Mouse (Mus musculus) T-cell, adult 2 months (primary cell): ENCODE measurements around the gene Hs6st2.

Experiments
- DNase-seq: peaks from one replicate; pipeline ENCODE4 v3.0.0; 2022; ENCODE audit warnings: low spot score

Gene Hs6st2

DNA sequence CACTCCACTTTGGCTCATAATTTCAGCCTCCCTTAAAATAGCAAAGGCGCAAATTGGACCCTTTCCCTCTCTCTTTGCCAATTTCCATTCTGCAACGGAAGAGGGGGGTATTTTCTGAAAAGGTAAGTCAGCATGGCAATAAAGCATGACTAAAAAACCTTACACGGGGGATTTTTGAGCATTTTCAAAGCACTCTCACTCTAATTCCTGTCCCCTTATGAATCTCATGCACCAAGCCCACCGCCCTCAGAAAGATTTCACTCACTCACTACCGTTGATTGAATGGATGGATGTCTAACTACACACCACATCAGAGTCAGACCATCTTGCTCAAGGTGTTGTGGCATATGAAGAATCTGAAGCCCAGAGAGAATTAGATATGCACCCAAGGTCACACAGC is at the start of gene Hs6st2:
TSS of gene Hs6st2 (minus strand) at position 101 of the 400 bp plus-strand sequence.
- no peak for DNase-seq

GRCm38 (mm10) chrX:51714086-51714745 is 32.6 kb upstream of the Hs6st2 start:
- no peak for DNase-seq

GRCm38 (mm10) chrX:51712996-51713395 is 31.3 kb upstream of the Hs6st2 start:
- no peak for DNase-seq

GRCm38 (mm10) chrX:51702823-51703222 is 21.2 kb upstream of the Hs6st2 start:
- no peak for DNase-seq

DNA sequence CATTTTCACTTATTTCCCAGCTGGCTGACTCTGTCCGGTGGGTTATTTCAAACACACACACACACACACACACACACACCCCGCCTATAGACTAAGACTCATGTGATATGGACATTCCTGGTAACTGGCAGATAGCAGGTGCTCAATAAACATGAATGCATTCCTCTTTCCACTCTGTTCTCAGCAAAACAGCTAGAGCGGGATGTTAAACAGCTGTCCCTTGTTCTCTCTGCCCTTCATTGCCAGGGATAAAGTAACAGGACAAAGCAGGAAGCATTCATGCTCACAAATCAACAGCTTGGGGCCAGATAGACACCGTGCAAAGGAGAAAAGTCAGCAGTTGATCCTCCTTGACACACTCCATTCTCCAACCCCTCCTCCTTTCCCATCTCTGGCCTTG is 17.4 kb upstream of the Hs6st2 start:
- DNase-seq, result no peak

DNA sequence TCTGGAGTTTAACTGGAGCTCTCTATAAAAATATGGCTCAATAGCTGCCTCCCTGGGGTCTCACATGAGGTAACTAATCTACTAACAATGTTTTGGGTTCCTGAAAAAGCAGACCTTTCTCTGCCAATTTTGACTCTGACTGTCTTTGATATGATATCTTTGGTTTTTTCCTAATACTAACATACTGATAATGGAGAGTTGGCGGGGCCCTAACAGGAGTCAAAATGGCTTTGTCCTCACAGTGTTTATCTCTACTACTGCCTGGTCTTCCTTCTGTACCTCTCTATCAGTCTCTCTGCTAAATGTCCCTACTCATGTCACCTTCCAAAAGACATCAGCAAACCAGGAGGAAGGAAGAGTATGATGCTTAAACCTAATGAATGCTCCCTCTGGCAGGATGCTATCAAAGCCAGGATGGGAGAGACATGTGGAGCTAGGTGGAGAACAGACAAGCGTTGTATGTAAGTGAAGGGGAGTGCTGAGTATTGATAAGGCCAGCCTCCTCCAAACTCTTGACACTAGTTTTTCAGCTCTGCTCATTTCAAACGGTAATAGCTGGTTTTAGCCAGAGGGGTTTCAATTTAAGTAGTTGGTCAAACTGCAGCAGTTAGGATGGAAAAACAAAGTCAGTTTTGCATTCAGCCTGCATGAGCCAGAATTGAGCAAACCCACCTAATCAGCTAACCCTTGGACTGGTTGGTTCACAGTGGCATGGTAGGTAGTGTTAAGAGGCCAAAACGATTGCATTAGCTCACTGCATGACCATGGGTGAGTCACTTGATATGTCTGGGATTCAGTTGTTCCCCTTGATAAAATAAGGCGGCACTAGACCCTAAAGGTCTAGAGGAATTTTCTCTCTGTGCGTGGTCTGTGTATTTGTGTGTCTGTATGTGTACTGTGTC is 4.6 kb upstream of the Hs6st2 start:
- no peak for DNase-seq

- no peak for DNase-seq
Observed at GRCm38 (mm10) chrX:51684336-51685056, 2.8 kb upstream of the Hs6st2 start.

DNA sequence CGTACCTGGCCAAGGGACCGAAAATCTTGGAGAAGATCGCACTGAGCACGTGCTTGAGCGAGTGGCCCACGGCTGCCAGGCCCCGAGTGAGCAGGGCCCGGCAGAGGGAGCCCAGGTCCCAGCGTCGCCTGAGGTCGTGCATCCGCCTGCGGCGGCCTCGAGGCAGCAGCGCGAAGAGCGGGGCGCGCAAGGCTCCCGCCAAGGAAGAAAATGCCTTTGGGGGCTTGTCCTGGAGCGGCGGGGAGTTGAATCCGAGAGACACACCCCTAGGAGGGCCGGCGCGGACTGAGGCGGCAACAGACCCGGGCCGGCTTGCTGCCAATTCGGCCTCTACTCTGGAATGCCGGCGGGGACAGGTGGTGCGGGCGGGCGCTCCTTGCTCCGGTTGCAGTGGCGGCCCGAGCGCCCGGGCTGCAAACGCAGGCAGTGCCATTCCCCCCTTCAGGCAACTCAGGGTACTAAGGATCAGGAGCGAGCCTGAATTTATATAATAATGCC is 437 bp downstream of the Hs6st2 start:
- DNase-seq, result no peak

GRCm38 (mm10) chrX:51680428-51681169 is 1.1 kb downstream of the Hs6st2 start:
- no peak for DNase-seq

- DNase-seq, result no peak
Observed at GRCm38 (mm10) chrX:51679601-51680427, 1.8 kb downstream of the Hs6st2 start.

DNA sequence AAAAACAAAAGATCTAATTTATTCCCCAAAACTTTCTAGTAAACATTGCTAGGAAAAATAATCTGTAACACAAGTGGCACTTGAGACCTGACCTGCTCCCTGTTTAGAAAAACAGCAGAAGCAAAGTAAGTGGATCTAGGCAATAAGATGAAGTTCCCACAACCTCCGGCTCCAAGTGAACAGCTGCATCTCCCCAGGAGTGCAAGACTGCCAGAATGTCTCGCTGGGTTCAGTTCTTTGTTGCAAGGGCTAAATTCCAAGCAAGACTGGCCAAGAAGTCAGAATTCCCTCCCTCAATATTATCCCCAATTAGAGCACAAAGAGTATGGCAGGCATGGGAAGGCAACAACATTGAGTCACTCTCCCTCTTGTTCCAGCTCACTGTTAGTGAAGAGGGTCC is 23.4 kb downstream of the Hs6st2 start:
- no peak for DNase-seq

DNA sequence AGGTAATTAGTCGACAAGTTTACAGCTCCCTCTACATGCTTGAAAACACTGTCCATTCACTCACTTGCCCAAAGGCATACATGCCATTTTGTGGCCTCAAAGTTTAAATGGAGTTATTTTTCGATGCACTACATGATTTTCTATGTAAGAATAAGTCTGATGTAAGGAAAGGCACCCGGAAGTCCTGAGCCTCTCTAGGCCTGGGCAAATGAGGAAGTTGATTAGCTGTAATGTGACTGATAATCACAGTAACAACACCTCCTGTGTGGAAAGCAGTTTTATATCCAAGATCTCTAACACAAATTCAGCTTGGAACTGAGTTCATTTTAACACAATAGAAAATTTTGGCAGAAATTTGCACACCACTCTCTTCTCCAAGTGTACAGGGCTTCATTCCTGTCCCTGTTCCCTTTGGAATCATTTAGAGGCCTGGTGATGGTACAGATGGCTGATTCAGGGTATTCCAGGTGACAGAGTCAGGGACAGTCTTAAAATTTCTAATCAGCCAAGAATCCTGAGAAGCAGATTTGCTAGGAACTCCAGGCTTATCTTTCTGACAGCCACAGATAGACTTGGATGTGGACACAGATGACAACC is 38.9 kb downstream of the Hs6st2 start:
- no peak for DNase-seq

GRCm38 (mm10) chrX:51635756-51636155 is 45.9 kb downstream of the Hs6st2 start:
- DNase-seq, result no peak

- DNase-seq, result no peak
Observed at GRCm38 (mm10) chrX:51631376-51631775, 50.3 kb downstream of the Hs6st2 start.

DNA sequence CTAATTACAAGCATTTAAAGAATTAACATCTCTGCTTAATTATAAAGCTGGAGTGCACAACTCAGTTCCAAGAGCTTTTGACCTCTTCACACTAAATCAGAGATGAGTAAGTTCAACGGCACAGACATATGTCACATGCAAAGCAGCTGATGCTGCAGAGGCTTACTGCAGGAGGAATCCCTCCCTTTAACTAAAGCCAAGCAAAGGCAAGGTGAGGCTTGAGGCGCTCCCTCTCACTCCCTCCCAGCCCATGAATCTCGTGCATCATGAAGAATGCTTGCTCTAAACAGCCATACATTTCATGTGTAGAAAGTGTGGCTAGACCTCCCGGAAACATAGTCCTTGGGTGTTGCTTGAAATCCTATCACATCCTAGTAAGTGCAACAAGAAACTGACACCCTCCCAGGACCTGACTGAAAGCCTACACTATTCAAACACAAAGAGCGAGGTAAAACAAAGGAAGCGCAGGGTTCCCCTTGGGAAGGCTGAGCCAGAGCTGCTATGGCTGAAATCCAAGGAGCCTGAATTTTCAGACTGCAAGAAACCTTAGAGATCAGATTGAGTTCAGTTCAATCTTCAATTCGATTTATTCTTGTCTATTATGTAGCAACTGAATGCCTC is 67.2 kb downstream of the Hs6st2 start:
- DNase-seq, result no peak

DNA sequence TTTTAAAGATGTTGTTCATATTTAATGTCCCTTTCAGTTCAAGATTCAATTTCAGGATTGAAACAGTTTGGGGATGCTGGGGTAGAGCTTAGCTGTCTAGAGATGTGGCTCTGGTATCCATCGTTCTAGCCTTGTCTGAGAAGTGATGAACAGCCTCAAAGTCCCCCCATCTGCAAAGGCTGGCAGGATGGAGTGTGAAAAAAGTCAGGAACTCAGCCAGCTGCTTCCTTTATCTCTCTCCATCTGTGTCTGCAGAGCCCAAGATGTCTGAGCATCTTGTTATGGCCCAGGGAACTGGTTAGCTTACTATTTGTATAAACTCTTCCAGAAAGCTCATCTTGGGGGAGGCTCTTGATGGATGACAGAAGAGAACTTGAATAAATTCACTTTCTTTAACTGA is 70.9 kb downstream of the Hs6st2 start:
- DNase-seq, result no peak

GRCm38 (mm10) chrX:51606231-51606863 is 75.3 kb downstream of the Hs6st2 start:
- DNase-seq, result no peak

DNA sequence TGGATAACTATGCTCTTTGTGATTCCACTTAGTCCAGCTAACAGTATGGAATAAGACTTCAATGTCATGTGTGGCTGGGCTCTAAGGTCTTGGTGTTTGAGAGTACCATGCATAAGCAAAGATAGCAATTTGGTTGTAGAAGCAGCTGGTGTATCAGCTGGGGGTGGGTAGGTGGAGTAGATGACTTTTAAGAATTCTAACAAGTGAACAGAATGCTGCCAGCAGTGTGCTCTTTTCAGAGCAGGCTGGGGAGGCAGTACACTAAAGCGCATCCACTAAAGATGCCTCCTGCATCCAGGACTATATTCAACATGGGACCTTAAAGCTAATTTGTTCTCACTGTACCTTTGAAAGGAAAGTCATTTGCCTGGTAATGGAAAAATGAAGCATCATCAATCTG is 88.9 kb downstream of the Hs6st2 start:
- no peak for DNase-seq

DNA sequence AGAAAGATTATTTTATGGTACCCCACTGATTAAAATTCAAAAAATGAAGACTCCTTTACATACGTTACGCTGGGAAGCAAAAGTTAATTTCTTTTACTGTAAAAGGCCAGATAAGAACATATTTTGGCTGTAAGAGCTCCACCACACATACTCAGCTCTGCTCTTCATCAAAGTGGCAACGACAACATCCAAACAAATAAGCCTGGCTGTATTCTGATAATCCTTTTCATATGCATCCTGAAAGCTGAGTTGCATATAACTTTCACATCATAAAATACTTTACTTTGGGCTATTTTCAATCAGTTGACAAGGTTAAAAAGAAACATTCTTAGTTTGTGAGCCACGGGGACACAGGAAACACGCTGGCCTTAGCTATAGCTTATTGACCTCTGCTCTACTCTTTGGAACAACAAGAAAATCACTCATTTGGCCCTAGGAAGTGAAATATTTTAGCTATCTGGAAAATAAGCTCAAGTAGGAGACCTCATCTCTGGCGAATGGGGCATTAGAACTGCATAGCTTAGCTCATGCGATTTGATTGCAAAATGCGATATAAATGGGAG is 91.1 kb downstream of the Hs6st2 start:
- no peak for DNase-seq
